Mouse (Mus musculus): ENCODE measurements around the gene Sept11.

DNA sequence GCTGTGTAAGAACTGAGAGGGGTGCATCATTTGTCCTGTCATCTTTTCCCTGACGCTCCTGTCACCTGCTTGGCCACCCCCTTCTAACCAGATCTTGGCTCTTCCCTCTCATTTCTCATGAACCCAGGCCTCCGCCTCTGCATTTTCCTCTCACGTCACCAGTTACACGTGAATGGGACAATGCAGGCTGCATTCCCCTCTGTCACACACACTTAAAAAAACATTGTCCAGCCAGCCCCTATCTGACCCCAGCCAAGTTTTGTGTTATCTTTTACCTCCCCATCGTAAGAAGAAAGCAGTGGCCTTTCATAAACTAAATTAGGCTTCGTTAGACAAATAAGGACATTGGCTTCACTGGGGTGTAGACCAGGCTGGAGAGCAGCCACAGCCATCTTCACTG lies 79.3 kb downstream of the Sept11 start:
- TF ChIP-seq CTCF (IDR thresholded peaks at IDR 0.05; ENCODE audit: low read depth), result no peak
- TF ChIP-seq EP300 (optimal IDR thresholded peaks at IDR 0.05), result no peak

Measured in stomach, postnatal 0 days (tissue).